Mouse (Mus musculus): ENCODE measurements at regions not wholly inside any gene's neighbourhood (a gene's known extent, or its start where the extent isn't known, plus 50 kb on each side); places are given as distances from the start of the nearest gene placed in this dataset.

DNA sequence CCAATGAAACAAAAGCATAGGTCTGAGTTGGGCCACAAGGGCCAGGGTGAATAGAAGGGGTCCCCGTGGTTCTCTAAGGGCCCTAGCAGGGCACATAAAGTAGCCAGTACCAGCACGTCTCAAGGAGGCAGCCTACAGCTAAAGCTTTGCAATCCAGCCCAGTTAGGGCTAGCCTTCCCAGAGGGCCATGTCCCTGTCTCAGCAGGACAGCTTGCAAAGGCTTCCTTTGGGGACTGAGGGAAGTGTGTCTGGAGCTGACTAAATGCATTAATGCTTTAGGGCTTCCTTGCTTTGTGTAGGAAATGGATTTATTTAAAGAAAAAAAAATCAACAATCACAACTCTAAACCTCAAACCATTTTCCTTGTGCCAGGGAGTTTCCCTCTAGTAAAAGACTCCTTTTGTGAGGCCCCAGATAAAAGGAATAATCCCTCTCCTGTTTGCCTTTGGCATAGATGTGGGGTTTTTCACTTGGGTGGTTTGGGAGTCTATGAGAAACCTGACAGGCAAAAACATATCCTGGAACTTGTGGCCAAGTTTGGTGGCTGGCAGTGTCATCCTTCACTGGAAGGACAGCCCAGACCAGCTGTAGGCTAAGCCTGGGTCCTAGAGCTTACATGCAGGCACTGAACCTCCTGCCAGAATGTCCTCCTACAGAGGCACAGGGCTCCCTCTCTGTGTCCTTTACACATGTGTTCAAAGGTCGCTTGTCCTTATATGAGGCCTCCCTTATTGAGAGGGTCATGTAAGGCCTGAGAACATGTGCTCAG is 197.7 kb upstream of the Cxcr4 start:
- Histone ChIP-seq H3K4me2 (ENCODE audit: low read depth, low read length) (no peak overlapping the region), H3K9me3 (ENCODE audit: low read length) (no peaks in the 10 kb centered on the region), H3K36me3 (replicated peaks; ENCODE audit: insufficient read depth, low read length) (no peaks in the 10 kb centered on the region), H3K27ac (ENCODE audit: low read depth) (no peak overlapping the region), H3K4me1 (ENCODE audit: insufficient read depth) (0 out of 2 replicates have a peak, but pooled peaks cover 2% of the 10 kb centered on the region), H3K9ac (replicated peaks) (no peak overlapping the region), H3K4me3 (ENCODE audit: low read depth, low read length) (no peak overlapping the region), H3K27me3 (ENCODE audit: insufficient read depth, low read length) (no peaks in the 10 kb centered on the region)
- no peak for DNase-seq
- WGBS (ENCODE audit: insufficient replicate concordance) = 79% methylated on average over 3 of the region's 3 CpGs
- ATAC-seq = no peak
- TF ChIP-seq CTCF (IDR thresholded peaks at IDR 0.05; ENCODE audit: low read depth) (no peak), EP300 (IDR thresholded peaks at IDR 0.05; ENCODE audit: low read depth) (no peak)

DNA sequence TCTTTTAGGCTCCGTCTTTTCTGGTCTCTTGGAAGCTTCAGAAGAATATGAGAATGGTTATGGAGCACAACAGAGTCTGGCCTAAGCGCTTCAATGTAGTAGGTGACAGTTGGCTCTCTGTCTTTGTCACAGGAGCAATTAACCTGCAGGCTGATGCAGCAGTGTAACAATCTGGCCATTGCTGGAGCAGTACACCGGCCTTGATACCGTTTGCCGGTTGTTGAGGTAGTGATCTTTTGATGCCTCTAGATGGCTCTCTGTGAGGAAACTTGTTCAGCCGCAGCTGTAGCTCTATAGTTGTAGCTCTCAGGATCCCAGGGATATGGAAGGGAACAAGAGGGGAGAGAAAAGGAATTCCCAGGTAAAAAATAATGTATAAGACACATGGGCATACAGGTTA is 196.1 kb upstream of the Cxcr4 start:
- TF ChIP-seq CTCF (IDR thresholded peaks at IDR 0.05; ENCODE audit: low read depth) (no peak), EP300 (IDR thresholded peaks at IDR 0.05; ENCODE audit: low read depth) (no peak)
- Histone ChIP-seq H3K27me3 (ENCODE audit: insufficient read depth, low read length) (no peaks in the 10 kb centered on the region), H3K9me3 (ENCODE audit: low read length) (no peaks in the 10 kb centered on the region), H3K36me3 (replicated peaks; ENCODE audit: insufficient read depth, low read length) (no peaks in the 10 kb centered on the region), H3K4me1 (ENCODE audit: insufficient read depth) (0 out of 2 replicates have a peak, but pooled peaks cover 2% of the 10 kb centered on the region), H3K4me3 (ENCODE audit: low read depth, low read length) (no peak overlapping the region), H3K9ac (replicated peaks) (no peak overlapping the region), H3K27ac (ENCODE audit: low read depth) (no peak overlapping the region), H3K4me2 (ENCODE audit: low read depth, low read length) (no peak overlapping the region)
- WGBS (ENCODE audit: insufficient replicate concordance) = 65% methylated on average over 6 of the region's 6 CpGs
- DNase-seq (no peak), ATAC-seq (no peak)

DNA sequence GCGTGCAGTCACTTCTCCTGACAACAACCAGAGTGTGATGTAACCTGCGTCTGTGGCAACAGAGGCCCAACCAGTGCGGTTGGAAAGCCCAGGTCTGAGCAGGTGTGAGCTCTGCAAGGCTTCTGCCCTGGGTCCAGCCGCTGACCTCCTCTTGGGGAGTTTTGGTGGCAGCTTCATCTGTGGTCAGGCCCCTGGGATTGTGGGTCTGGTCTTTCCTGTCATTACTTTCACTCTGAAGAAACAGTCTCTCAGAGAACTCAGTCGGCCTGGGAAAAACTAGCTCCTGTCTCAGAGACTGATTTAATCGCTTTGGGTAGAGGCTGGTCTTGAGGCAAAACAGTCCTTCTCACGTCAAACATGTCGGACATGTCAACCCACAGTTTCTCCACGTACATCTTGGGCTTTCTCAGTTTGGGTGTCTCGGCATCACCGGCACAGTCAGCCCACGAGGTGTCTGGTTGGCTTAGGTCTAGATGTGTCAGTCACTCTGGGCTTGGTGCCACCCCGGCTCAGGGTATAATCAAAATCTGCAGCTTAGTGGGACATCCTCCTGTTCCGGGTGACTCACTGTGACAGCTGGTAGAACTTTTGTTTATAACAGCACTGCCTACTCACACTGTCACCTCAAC is 195.0 kb upstream of the Cxcr4 start:
- DNase-seq = peak; percentile 46
- H3K27me3 ChIP-seq (ENCODE audit: insufficient read depth, low read length) = no peaks in the 10 kb centered on the region
- 61% methylated on average over 14 of the region's 14 CpGs for WGBS (ENCODE audit: insufficient replicate concordance)
- 0 out of 2 replicates have a peak, but pooled peaks have one; percentile 23 for ATAC-seq
- no peak overlapping the region for H3K4me2 ChIP-seq (ENCODE audit: low read depth, low read length)
- H3K4me1 ChIP-seq (ENCODE audit: insufficient read depth) = 0 out of 2 replicates have a peak, but pooled peaks cover 2% of the 10 kb centered on the region
- no peak for TF ChIP-seq EP300 (IDR thresholded peaks at IDR 0.05; ENCODE audit: low read depth)
- no peak for TF ChIP-seq CTCF (IDR thresholded peaks at IDR 0.05; ENCODE audit: low read depth)
- no peak overlapping the region for H3K4me3 ChIP-seq (ENCODE audit: low read depth, low read length)
- no peaks in the 10 kb centered on the region for H3K9me3 ChIP-seq (ENCODE audit: low read length)
- H3K9ac ChIP-seq (replicated peaks) = no peak overlapping the region
- H3K27ac ChIP-seq (ENCODE audit: low read depth) = peak overlapping the region; percentile 29; the same call in 1 of the 2 replicates
- H3K36me3 ChIP-seq (replicated peaks; ENCODE audit: insufficient read depth, low read length) = no peaks in the 10 kb centered on the region

DNA sequence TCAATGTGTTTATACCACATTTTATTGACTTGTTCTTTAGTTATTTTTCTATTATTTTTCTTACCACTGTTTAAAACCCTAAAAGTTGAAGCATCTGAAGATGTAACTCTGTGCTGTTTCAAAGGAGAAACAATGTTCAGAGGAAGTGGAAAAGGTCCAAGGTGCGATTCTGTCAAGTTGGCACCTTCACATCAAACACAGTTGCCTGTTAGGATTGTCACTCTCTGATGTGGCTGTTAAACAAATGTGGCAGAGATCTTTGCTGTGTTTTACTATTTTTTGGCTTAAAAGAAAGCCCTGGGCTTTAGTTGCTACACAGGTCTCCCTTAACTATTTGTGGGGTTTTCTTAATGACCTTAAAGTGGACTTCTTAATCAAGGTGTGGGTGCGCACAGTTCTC is 190.2 kb upstream of the Cxcr4 start:
- WGBS (ENCODE audit: insufficient replicate concordance) = 88% methylated on average over 2 of the region's 2 CpGs
- no peak for TF ChIP-seq CTCF (IDR thresholded peaks at IDR 0.05; ENCODE audit: low read depth)
- Histone ChIP-seq H3K4me3 (ENCODE audit: low read depth, low read length) (no peak overlapping the region), H3K4me2 (ENCODE audit: low read depth, low read length) (no peak overlapping the region), H3K4me1 (ENCODE audit: insufficient read depth) (0 out of 2 replicates have a peak, but pooled peaks cover 2% of the 10 kb centered on the region), H3K27ac (ENCODE audit: low read depth) (no peak overlapping the region), H3K9ac (replicated peaks) (no peak overlapping the region), H3K27me3 (ENCODE audit: insufficient read depth, low read length) (no peaks in the 10 kb centered on the region), H3K9me3 (ENCODE audit: low read length) (no peaks in the 10 kb centered on the region), H3K36me3 (replicated peaks; ENCODE audit: insufficient read depth, low read length) (no peaks in the 10 kb centered on the region)
- DNase-seq (no peak), ATAC-seq (no peak)

DNA sequence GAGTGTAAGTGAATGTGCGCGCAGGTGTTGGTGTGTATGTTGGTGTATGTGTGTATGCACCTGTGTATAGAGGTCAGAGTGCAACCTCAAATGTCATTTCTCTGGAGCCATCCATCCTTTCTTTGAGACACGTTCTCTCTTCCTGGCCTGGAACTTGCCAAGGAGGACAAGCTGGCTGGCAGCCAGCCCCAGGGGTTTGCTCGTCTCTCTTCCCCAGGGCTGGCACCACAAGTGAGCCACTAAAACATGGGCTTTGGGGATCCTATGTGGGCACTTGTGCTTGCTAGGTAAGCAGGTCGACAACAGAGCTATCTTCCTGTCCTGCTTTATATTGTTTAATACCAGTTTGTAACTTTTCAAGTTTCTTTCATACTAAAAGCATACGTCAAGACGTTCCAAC is 189.8 kb upstream of the Cxcr4 start:
- no peak for DNase-seq
- no peak overlapping the region for H3K9ac ChIP-seq (replicated peaks)
- no peak overlapping the region for H3K4me2 ChIP-seq (ENCODE audit: low read depth, low read length)
- no peak for ATAC-seq
- H3K27ac ChIP-seq (ENCODE audit: low read depth) = no peak overlapping the region
- H3K36me3 ChIP-seq (replicated peaks; ENCODE audit: insufficient read depth, low read length) = no peaks in the 10 kb centered on the region
- H3K4me3 ChIP-seq (ENCODE audit: low read depth, low read length) = no peak overlapping the region
- H3K27me3 ChIP-seq (ENCODE audit: insufficient read depth, low read length) = no peaks in the 10 kb centered on the region
- 64% methylated on average over 7 of the region's 7 CpGs for WGBS (ENCODE audit: insufficient replicate concordance)
- TF ChIP-seq CTCF (IDR thresholded peaks at IDR 0.05; ENCODE audit: low read depth) = no peak
- TF ChIP-seq EP300 (IDR thresholded peaks at IDR 0.05; ENCODE audit: low read depth) = no peak
- 0 out of 2 replicates have a peak, but pooled peaks cover under 1% of the 10 kb centered on the region for H3K4me1 ChIP-seq (ENCODE audit: insufficient read depth)
- no peaks in the 10 kb centered on the region for H3K9me3 ChIP-seq (ENCODE audit: low read length)

DNA sequence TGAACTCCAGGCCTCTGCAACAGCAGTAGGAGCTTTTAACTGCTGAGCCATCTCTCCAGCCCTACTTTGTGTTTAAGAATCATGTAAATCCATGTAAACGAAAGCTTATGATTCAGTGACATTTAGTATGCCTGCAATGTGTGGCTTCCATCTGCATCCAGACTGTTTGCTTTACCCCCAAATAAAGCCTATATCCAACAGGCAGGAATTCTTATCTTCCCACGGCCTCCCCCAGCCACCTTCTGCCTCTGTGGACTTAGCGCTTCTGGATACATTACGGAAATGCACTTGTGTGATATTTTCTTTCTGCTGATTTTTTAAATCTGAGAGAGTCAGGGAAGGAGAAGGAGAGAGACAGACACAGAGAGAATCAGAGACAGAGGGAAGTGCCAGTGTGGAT is 189.2 kb upstream of the Cxcr4 start:
- no peaks in the 10 kb centered on the region for H3K27me3 ChIP-seq (ENCODE audit: insufficient read depth, low read length)
- no peak overlapping the region for H3K27ac ChIP-seq (ENCODE audit: low read depth)
- H3K4me2 ChIP-seq (ENCODE audit: low read depth, low read length) = no peak overlapping the region
- DNase-seq (no peak), ATAC-seq (no peak)
- H3K9ac ChIP-seq (replicated peaks) = no peak overlapping the region
- H3K36me3 ChIP-seq (replicated peaks; ENCODE audit: insufficient read depth, low read length) = no peaks in the 10 kb centered on the region
- H3K4me3 ChIP-seq (ENCODE audit: low read depth, low read length) = no peak overlapping the region
- 82% methylated on average over 4 of the region's 4 CpGs for WGBS (ENCODE audit: insufficient replicate concordance)
- H3K9me3 ChIP-seq (ENCODE audit: low read length) = no peaks in the 10 kb centered on the region
- no peaks in the 10 kb centered on the region for H3K4me1 ChIP-seq (ENCODE audit: insufficient read depth)
- TF ChIP-seq EP300 (IDR thresholded peaks at IDR 0.05; ENCODE audit: low read depth) = no peak
- TF ChIP-seq CTCF (IDR thresholded peaks at IDR 0.05; ENCODE audit: low read depth) = no peak
